Mouse (Mus musculus): ENCODE measurements around the gene Cap2.

Cap2 gene

DNA sequence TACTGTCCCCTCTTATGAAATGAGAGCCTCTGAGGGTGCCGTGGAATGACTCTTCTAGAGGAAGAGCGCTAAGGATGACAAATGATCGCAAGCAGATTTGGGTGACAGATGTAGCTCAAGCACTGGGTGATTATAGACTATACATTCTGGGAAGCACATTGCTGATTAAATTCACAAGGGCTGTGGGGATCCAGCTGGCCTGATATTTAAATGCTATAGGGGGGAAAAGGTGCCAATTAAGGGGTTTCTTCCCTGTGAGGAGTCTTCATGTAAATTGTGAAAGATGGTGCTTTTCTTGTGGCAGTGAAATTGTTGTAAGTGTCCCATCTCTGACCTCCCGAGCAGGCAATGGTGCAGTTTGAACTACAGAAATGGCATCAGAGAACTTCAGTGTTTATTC lies 73.1 kb downstream of the Cap2 start:
- Histone ChIP-seq H3K27me3 (ENCODE audit: insufficient read depth, low read length) (no peaks in the 10 kb centered on the region), H3K9me3 (ENCODE audit: low read length) (peaks cover 18% of the 10 kb centered on the region), H3K4me1 (replicated peaks; ENCODE audit: low read depth, low read length) (no peaks in the 10 kb centered on the region), H3K36me3 (ENCODE audit: insufficient read depth, low read length) (no peaks in the 10 kb centered on the region), H3K4me3 (replicated peaks; ENCODE audit: low read length) (no peak overlapping the region)
- TF ChIP-seq POU5F1 (IDR thresholded peaks at IDR 0.05; ENCODE audit: borderline replicate concordance, low read length) = no peak
- TF ChIP-seq CTCF (conservative IDR thresholded peaks at IDR 0.05; ENCODE audit: low read length) = no peak
- TF ChIP-seq NANOG (IDR thresholded peaks at IDR 0.05; ENCODE audit: borderline replicate concordance, low read length) = no peak

GRCm38 (mm10) chr13:46584860-46585259 lies 83.2 kb downstream of the Cap2 start:
- Histone ChIP-seq H3K4me1 (replicated peaks; ENCODE audit: low read depth, low read length) (0 out of 2 replicates have a peak, but pooled peaks cover 7% of the 10 kb centered on the region), H3K9me3 (ENCODE audit: low read length) (no peaks in the 10 kb centered on the region), H3K4me3 (replicated peaks; ENCODE audit: low read length) (no peak overlapping the region), H3K36me3 (ENCODE audit: insufficient read depth, low read length) (no peaks in the 10 kb centered on the region), H3K27me3 (ENCODE audit: insufficient read depth, low read length) (no peaks in the 10 kb centered on the region)
- TF ChIP-seq POU5F1 (IDR thresholded peaks at IDR 0.05; ENCODE audit: borderline replicate concordance, low read length) (no peak), NANOG (IDR thresholded peaks at IDR 0.05; ENCODE audit: borderline replicate concordance, low read length) (no peak), CTCF (conservative IDR thresholded peaks at IDR 0.05; ENCODE audit: low read length) (no peak)

GRCm38 (mm10) chr13:46587717-46588289 lies 86.2 kb downstream of the Cap2 start:
- no peaks in the 10 kb centered on the region for H3K9me3 ChIP-seq (ENCODE audit: low read length)
- peaks cover 2% of the 10 kb centered on the region; the same call in 1 of the 2 replicates for H3K27me3 ChIP-seq (ENCODE audit: insufficient read depth, low read length)
- no peaks in the 10 kb centered on the region for H3K36me3 ChIP-seq (ENCODE audit: insufficient read depth, low read length)
- H3K4me3 ChIP-seq (replicated peaks; ENCODE audit: low read length) = peak overlapping the region; percentile 17
- TF ChIP-seq POU5F1 (IDR thresholded peaks at IDR 0.05; ENCODE audit: borderline replicate concordance, low read length) = no peak
- no peak for TF ChIP-seq CTCF (conservative IDR thresholded peaks at IDR 0.05; ENCODE audit: low read length)
- H3K4me1 ChIP-seq (replicated peaks; ENCODE audit: low read depth, low read length) = 0 out of 2 replicates have a peak, but pooled peaks cover 7% of the 10 kb centered on the region

DNA sequence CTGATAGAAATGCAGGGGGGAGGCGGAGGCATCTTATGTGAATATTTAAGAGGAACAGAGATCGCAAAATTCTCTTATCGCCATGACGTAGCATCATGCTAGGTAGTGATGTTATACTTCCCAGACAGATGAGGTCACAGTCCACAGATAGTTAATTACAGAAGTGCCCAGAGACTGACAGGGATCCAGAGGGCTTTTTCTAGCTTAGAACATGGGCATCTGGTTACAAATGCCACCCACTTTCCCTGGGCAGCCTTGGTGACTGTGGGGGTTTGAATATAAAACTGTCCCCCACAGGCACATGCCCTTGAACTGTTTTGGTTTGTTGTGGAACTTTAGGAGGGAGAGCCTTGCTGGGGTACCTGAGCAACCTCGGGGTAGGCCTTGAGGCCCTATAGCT lies 87.0 kb downstream of the Cap2 start:
- TF ChIP-seq CTCF (conservative IDR thresholded peaks at IDR 0.05; ENCODE audit: low read length) = no peak
- no peak for TF ChIP-seq NANOG (IDR thresholded peaks at IDR 0.05; ENCODE audit: borderline replicate concordance, low read length)
- TF ChIP-seq POU5F1 (IDR thresholded peaks at IDR 0.05; ENCODE audit: borderline replicate concordance, low read length) = no peak
- Histone ChIP-seq H3K4me1 (replicated peaks; ENCODE audit: low read depth, low read length) (0 out of 2 replicates have a peak, but pooled peaks cover 7% of the 10 kb centered on the region), H3K9me3 (ENCODE audit: low read length) (no peaks in the 10 kb centered on the region), H3K36me3 (ENCODE audit: insufficient read depth, low read length) (no peaks in the 10 kb centered on the region), H3K27me3 (ENCODE audit: insufficient read depth, low read length) (peaks cover 2% of the 10 kb centered on the region; the same call in 1 of the 2 replicates), H3K4me3 (replicated peaks; ENCODE audit: low read length) (no peak overlapping the region)

DNA sequence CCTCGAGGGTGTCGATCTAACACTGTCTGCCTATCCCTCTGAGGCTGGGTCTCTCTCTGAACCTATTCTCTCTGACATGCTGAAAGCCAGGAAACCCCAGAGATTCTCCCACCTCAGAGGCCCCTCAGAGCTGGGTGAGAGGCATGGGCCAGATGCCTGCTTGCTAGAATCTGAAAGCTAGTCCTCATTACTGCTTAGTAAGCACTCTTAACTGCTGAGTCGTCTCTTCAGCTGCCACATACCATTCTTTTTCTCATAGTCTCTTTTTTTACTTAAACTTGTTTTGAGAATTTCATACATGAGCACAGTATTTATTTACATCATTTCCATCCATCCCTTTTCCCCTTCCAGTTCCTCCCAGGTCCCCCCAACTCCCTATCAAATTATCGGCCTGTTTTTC lies 89.2 kb downstream of the Cap2 start:
- TF ChIP-seq CTCF (conservative IDR thresholded peaks at IDR 0.05; ENCODE audit: low read length) = no peak
- no peak for TF ChIP-seq NANOG (IDR thresholded peaks at IDR 0.05; ENCODE audit: borderline replicate concordance, low read length)
- no peaks in the 10 kb centered on the region for H3K36me3 ChIP-seq (ENCODE audit: insufficient read depth, low read length)
- H3K4me3 ChIP-seq (replicated peaks; ENCODE audit: low read length) = no peak overlapping the region
- 0 out of 2 replicates have a peak, but pooled peaks cover 10% of the 10 kb centered on the region for H3K4me1 ChIP-seq (replicated peaks; ENCODE audit: low read depth, low read length)
- peaks cover 2% of the 10 kb centered on the region; the same call in 1 of the 2 replicates for H3K27me3 ChIP-seq (ENCODE audit: insufficient read depth, low read length)
- no peaks in the 10 kb centered on the region for H3K9me3 ChIP-seq (ENCODE audit: low read length)

DNA sequence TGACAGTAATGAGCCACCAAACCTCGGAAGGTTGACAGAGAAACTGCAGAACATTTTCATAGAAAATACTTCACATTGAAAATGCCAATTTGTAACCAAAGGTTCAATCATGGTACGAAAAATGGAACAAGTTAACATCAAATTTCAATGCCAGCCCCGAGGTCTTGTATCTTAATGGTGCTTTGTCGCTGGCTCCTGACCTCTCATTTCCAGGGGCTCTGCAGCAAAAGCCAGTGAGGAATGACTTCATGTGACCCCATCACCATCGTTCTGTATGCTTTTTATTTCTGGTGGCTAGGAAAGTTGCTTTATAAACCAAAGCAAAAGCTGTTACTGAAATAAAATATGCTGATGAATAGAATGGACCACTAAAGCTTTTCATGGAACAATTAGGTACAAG lies 99.0 kb downstream of the Cap2 start:
- TF ChIP-seq NANOG (IDR thresholded peaks at IDR 0.05; ENCODE audit: borderline replicate concordance, low read length) = no peak
- TF ChIP-seq CTCF (conservative IDR thresholded peaks at IDR 0.05; ENCODE audit: low read length) = no peak
- no peak for TF ChIP-seq POU5F1 (IDR thresholded peaks at IDR 0.05; ENCODE audit: borderline replicate concordance, low read length)

DNA sequence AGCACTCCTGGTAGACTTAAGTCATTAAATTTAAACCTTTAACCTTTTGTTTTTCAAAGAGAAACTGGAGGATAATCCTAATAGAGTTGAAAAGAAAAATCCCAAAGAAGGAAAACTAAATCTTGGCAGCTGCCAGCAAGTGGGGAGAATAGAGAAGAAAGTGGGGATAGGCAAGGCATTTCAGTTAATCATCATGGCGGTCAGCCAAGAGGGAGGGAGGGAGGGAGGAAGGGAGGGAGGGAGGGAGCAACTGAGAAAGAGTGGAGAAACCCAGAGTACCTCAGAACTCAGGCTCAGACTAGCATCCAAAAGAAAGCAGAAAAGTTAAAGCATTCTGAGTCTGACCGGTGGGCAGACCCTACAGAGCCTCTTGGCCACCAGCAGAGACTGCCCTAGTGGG lies 99.7 kb downstream of the Cap2 start:
- Histone ChIP-seq H3K27me3 (ENCODE audit: insufficient read depth, low read length) (peaks cover 3% of the 10 kb centered on the region; the same call in 1 of the 2 replicates), H3K36me3 (ENCODE audit: insufficient read depth, low read length) (no peaks in the 10 kb centered on the region), H3K9me3 (ENCODE audit: low read length) (no peaks in the 10 kb centered on the region), H3K4me3 (replicated peaks; ENCODE audit: low read length) (no peak overlapping the region), H3K4me1 (replicated peaks; ENCODE audit: low read depth, low read length) (no peaks in the 10 kb centered on the region)
- TF ChIP-seq POU5F1 (IDR thresholded peaks at IDR 0.05; ENCODE audit: borderline replicate concordance, low read length) (no peak), NANOG (IDR thresholded peaks at IDR 0.05; ENCODE audit: borderline replicate concordance, low read length) (no peak), CTCF (conservative IDR thresholded peaks at IDR 0.05; ENCODE audit: low read length) (no peak)

More for the DNA sequence above, 99.0 kb downstream of the Cap2 start:
- no peaks in the 10 kb centered on the region for H3K36me3 ChIP-seq (ENCODE audit: insufficient read depth, low read length)
- H3K4me1 ChIP-seq (replicated peaks; ENCODE audit: low read depth, low read length) = no peaks in the 10 kb centered on the region
- no peak overlapping the region for H3K4me3 ChIP-seq (replicated peaks; ENCODE audit: low read length)
- H3K27me3 ChIP-seq (ENCODE audit: insufficient read depth, low read length) = peaks cover 3% of the 10 kb centered on the region; the same call in 1 of the 2 replicates
- no peaks in the 10 kb centered on the region for H3K9me3 ChIP-seq (ENCODE audit: low read length)

- TF ChIP-seq NANOG (IDR thresholded peaks at IDR 0.05; ENCODE audit: borderline replicate concordance, low read length) (no peak), POU5F1 (IDR thresholded peaks at IDR 0.05; ENCODE audit: borderline replicate concordance, low read length) (no peak), CTCF (conservative IDR thresholded peaks at IDR 0.05; ENCODE audit: low read length) (no peak)
Measured at GRCm38 (mm10) chr13:46602674-46603073, 101.0 kb downstream of the Cap2 start.

DNA sequence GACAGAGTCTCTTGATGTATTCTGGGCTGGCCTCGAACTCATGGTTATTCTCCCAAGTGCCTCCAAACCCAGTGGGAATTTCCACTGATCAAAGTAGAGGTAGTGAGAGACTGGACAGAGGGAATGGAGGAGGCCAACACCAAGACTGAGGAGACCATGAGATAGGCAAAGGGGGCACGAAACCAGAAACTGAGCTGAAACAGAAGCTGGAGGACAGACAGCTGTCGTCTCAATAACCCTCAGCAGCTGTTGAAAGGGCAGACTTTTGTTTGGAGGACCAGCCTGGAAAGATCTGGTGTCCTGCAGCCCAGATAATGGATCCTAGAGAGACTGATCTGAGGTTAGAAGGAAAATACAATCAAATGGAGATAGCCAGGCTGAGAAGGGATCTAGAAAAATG lies 109.4 kb downstream of the Cap2 start:
- Histone ChIP-seq H3K9me3 (ENCODE audit: low read length) (peaks cover 9% of the 10 kb centered on the region; the same call in 1 of the 2 replicates), H3K4me3 (replicated peaks; ENCODE audit: low read length) (no peak overlapping the region), H3K4me1 (replicated peaks; ENCODE audit: low read depth, low read length) (peaks cover 8% of the 10 kb centered on the region), H3K27me3 (ENCODE audit: insufficient read depth, low read length) (no peaks in the 10 kb centered on the region), H3K36me3 (ENCODE audit: insufficient read depth, low read length) (no peaks in the 10 kb centered on the region)
- no peak for TF ChIP-seq NANOG (IDR thresholded peaks at IDR 0.05; ENCODE audit: borderline replicate concordance, low read length)
- TF ChIP-seq CTCF (conservative IDR thresholded peaks at IDR 0.05; ENCODE audit: low read length) = no peak
- no peak for TF ChIP-seq POU5F1 (IDR thresholded peaks at IDR 0.05; ENCODE audit: borderline replicate concordance, low read length)

More at GRCm38 (mm10) chr13:46602674-46603073, 101.0 kb downstream of the Cap2 start:
- Histone ChIP-seq H3K4me1 (replicated peaks; ENCODE audit: low read depth, low read length) (no peaks in the 10 kb centered on the region), H3K36me3 (ENCODE audit: insufficient read depth, low read length) (no peaks in the 10 kb centered on the region), H3K4me3 (replicated peaks; ENCODE audit: low read length) (no peak overlapping the region), H3K9me3 (ENCODE audit: low read length) (no peaks in the 10 kb centered on the region), H3K27me3 (ENCODE audit: insufficient read depth, low read length) (peaks cover 3% of the 10 kb centered on the region; the same call in 1 of the 2 replicates)

Measured in E14TG2a.4 (cell line).